Mouse (Mus musculus) spleen, adult 12 weeks (tissue): ENCODE results near the gene Gkn2.

Experiments
- DNase-seq: peaks from one replicate; pipeline ENCODE4 v3.0.0; 2022; ENCODE audit warnings: low spot score

Gkn2 gene

DNA sequence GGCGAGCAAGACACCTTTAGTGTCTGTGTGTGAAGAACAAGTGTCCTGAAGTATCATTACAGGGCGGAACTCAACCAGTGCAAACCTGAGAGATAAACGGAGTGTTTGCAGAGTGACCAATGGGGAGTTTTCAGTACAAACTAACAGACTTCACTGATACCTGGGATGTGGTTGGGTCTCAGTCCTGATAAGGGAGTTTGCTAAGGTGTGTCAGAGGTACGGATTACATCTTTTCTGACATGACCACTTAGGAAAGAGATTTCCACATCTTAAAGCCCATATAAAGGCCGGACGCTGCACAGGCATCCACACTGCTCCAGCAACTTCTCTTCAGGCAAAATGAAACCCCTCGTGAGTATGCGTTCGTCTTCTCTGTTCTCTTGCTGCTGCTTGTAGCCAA, at the start of gene Gkn2:
Gkn2 (plus strand) TSS at position 301 of the 400 bp plus-strand sequence.
- no peak for DNase-seq

DNA sequence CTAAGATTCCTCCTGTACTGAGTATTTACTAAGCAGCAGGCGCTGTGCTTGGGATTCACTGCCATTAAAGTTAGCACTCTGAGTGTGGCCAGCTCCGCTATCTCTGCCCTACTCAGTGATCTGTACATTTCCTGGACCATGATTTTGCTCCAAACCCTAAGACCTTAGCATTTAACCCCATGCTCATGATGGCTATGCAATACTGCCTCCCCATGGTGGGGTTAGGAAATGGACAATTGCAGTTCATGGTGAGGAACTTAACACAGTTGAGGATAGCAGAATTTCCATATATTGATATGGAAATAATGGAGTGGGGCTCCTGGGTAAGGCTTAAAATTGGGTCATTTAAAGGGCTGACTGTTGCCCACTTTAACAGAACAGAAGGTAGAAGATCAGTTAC, 49.8 kb upstream of the Gkn2 start:
- DNase-seq: no peak

DNA sequence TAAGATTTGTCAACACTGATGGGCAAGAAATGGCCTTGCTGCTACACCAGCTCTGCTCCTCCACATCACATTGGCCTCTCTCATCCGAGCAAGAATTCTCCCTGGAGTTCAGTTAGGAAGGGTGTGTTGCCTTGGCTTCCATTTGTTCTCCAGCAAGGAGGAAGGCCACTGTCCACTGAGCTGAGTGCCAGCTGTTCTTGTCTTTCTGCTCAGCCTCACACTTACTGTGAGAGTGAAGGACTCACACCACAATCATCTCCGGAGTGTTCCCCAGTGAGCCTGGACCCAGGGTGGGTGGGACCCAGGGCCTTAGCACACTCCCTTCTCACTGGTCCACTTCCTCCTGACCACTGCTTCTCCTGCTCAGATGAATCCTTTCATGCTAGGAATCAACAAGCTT, 46.2 kb upstream of the Gkn2 start:
- DNase-seq: no peak

DNA sequence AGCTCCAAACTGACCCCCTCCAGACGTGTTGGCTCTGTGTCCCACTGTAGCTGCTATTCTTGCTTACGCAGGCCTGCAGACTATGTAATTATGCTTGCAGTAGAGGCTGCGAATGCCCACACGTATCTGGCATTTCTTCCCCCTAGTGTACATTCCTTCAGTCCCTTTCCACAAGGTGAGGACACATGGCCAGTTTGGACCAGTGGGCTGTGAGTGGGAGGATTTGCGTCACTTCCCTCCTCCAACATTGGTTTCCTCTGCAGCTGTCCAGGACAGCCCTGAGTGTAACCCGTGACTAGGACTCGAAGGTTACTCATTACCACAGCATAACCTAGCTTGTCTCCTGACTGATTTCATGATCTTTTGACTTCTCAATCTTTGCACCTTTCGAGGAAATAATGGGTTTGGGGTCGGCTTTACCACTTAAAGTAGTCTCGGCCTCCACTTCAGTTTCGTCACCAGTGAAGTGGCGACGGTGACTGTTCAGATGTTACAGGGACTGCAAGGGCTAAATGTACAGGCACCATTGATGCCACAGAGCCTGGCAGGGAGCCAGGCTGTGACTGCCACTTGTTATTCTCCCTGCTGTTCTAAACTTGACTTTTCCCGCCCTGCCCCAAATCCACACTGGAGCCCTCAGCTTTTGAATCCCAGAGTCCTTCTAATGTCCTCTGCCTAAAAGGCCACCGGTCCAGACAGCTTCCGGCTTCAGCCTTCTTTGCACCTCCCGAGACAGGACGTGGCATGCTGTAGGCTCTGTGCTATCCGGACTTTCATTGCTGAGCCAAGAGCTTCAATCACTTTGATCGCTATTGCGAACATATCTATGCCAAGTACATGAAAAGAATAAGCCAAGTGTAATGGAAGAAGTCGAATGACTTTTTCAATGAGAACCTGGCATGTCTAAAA, 44.6 kb upstream of the Gkn2 start:
- DNase-seq: no peak

DNA sequence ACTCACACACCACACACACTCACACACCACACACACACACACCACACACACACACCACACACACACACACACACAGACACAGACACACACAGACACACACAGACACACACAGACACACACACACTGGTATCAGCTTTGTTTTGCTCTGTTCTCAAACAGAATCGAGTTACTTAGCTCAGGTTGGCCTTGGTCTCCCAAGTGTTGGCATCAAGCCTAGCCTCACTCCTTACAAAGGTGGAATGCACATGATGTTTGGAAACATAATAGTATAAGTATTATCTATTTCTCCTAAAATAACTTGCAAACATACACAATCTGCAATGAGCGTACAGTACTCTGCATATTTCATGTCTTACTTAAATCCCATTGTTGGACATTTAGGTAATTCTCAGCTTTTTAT, 40.8 kb upstream of the Gkn2 start:
- DNase-seq: no peak

DNA sequence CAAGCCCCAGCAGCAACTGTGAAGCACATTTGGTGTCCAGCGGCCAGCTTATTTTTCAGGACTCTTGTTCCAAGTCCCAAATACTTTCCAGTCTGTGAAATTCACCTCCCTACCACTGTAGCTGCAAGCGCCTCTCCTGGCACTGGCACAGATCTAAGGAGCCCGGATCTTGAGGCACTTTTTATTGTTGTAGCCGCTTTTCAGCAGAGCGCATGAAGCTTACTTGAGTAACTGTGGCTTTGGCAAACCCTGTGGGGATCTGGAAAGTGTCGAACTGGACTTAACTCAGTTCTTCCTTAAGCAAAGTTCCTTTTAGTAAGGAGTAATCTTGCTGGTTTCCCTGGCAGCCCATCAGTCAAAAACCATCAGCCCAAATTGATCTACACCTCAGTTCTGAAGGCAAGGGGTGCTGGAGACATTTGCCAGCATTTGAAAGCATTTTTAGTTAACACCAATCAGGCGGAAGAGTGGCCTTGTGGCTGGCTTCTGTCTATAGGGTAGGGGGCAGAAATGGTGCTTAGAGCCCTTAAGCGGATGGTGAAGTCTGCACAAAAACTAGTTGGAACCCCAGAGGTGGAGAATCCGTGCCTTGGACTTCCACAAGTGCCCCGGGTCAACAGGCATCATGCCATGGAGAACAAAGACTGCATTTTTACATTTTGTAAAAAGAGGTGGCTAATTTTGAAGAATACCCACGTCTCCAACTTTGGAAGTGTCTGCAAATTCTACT, 38.6 kb upstream of the Gkn2 start:
- no peak for DNase-seq

DNA sequence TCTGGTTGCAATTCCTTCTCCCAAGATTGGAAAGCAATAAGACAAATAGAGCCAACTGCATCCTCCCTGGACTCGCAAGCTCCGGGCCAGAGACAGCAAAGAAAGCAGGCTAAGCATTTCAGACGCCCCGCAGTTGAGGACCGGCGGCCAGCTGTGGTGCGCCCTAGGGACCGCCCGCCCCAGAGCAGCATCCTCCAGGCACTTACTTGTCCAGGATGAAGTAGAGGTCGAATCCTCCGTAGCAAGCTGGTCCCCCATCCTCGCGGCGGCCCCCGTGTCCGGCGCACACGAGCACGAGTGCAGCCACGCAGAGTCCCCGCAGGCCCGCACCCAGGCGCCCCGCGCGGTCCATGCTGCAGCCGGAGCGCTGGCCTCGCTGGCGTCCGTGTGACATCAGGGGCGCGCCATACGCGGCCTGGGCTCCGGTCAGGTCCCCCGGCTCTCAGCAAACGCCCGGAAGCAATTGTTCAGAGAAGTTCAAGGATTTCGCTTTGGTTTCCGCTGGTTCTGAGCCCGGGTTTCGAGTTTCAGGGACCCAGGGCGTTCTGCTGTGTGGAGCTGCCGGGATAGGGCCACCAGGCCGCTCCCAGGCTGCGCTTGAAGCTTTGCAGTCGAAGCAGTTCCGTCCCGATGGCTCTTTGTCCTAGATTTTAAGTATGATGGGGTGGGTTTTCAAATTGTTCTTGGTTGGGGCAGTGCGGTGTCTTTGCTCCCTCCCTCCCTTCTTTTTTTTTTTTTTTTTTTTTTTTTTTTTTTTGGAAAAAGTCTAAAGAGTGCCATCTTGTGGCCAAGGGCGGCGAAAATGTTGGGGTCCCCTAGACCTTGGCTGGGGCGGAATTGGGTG, 37.8 kb upstream of the Gkn2 start, which contains the start of gene Antxr1:
Antxr1 (minus strand) TSS at position 731 of the 844 bp plus-strand sequence.
- no peak for DNase-seq

DNA sequence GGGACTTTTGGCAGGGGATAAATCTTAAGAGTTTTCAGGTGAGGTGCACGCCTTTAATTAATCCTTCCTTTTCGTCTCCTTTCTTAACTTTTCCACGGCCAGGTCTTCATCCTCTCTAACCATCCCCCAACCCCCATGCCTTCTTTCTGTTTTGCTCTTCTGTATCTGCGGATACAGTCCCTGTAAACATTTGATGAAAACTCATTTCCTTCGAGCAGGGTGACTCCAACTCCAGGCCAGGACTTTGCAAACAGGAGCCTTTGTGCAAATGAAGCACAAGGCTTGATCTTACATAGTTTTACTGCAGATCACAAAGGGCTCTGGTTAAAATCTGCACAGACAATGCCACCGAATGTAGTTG, 37.2 kb upstream of the Gkn2 start:
- no peak for DNase-seq

DNA sequence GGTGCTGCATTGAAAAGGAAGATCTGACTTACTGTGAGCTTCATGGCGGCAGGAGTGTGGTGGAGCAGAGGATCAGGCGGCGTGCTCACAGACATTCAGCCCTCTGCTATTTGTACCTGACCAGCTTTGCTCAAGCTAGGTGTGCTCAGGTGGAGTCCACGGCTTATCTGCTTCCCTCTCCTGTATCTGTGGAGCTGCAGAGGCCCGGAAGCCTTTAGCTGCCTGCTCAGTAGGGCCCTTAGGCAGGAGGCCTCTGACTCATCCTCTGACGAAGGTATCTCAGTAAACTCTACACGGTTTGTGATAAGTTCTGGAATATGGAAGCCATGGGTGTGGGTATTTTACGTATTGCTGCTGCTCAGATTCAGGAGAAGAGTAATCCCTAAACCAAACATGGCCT, 22.3 kb upstream of the Gkn2 start, which contains the start of gene Gkn1:
Gkn1 (minus strand) TSS at position 114 of the 400 bp plus-strand sequence.
- DNase-seq: no peak

DNA sequence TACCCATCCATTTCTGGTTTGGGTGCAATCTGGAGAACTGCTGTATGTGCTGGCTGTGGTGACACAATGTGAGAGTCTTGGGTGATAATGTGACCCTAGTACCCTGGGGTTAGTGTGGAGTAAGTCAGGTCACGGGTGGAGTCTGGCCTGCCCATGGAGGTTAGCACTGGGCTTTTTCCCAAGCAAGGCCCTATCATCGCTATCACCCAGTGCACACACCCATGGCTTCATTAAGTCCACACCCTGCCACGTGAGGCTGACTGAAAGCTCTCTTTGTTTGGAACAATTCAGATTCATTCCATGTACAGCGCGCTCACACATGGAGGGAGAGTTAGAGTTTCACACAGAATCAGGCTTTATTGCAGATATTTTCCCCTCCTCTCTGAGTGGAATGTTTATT, 18.7 kb upstream of the Gkn2 start:
- DNase-seq: no peak

DNA sequence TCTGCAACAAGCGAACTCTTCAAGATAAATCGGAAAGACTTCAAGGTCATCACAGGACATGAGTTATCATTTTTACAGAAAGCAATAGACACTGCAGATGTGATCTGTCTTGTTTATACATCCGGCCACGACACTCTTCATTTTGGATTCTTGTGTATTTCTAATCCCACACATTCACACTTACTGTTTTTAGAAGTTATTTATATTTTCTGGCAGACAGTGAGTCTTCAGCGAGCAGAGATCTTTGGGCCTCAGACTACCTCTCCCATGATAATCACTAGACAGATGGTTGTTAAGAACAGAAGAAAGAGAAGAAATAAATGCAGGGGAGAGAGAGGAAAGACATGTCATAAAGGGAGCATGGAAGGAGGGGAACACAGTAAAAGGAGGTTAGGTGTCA, 3.9 kb upstream of the Gkn2 start:
- no peak for DNase-seq

DNA sequence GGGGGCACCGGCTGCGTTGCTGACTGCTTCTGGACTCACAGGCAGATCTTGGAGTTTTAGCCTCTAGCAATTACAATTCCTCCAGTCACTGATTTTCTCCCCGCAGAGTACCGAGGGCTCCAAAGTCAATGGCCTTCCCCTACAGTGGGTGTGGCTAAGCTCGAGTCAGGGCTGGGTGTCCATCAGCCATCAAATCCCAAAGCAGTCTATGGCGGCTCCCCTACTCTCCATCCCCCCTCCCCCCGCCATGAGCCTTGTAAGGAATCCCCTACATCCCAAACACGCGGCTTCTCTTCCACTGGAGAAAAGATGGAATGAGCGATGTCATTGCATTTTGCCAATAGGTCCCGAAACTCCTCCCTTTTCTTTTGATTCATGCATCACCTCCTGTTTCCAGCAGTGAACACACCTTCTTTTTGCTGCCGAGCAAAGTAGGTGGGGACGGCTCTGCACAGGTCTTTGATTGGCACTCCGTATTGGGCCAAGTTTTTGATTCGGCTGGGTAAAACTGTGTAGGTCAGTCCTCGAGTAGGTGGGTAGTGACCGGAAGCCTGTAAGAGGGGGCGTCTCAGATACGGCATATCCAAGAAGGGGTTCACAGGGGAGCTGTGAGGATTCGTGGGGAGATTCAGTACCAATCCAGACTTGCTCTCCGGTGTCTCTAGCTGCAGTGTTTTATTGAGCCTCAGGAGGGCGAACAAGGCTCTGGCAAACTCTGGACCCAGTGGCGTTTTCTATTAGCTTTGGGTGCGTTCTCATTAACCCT, 11.0 kb downstream of the Gkn2 start:
- no peak for DNase-seq

DNA sequence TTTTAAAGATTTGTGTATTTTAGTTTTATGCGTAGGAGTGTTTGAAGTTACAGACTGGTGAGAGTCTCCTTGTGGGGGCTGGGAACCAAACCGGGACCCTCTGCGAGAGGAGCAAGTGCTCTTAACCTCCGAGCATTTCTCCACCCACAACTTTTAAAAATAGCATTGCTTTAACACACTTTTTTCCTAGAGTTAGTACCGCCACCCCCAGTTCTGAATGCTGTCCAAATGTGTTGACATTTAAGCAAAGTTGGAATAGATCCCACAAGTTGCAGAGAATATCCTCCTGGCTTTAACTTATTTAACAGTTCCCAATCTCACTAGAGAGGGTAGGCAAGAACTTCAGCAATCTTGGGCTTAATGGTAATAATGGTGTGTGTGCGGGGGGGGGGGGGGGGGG, 11.6 kb downstream of the Gkn2 start:
- no peak for DNase-seq

DNA sequence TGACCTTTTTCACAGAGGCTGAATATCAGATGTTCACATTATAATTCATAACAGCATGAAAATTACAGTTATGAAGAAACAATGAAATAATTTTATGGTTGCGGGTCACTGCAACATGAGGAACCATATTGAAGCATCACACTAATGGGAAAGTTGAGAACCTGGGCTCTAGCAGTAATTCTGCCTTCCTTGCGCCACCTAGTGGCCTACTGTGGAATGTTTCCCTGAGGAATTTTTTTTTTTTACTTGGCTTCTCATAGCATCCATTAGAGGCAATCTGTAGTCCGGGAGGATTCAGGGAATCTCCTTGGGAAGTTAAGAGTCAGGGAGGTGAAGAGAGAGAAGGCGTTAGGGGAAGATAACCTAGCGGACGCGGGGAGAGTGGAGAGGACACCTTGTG, 13.0 kb downstream of the Gkn2 start:
- peak; percentile 17 for DNase-seq

DNA sequence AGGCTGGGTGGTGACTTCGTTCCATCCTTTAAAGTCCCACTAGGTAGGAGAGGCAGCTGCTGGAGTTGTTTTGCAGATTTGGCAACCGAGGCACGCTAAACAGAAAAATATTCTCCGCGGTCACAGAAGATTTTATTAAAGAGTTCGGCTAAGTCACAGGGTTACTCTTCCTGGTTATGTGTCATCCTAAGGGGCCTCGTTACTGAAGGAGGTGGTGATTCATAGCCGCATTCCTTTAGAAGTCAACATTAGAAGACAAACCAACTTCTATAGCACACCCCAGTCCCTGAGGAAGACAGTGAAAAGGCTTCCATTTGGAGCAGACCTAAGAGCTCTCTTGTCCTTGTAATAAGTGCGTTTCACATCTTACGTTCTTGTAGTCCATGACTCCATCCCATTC, 13.5 kb downstream of the Gkn2 start:
- DNase-seq: no peak

DNA sequence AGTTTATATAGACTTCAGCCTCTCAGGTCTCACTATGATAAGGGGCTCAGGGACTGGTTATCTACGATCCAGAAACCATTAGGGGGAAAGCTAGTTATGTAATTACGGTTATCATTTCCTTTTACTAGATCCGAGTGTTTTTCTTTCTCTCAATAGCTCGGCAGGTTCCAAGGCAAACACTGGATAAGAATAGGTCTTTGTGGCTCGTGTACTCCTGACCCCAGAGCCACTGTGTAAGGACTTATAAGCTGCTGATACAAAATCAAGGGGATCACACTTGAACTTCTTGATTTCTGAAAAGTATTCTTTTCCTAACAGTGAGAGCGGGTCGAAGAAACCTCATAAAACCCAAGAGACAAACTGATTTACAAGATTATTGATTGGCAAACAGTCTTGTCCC, 15.7 kb downstream of the Gkn2 start, which contains the start of gene Gkn3:
Gkn3 (minus strand) TSS at position 59 of the 400 bp plus-strand sequence.
- DNase-seq: no peak

DNA sequence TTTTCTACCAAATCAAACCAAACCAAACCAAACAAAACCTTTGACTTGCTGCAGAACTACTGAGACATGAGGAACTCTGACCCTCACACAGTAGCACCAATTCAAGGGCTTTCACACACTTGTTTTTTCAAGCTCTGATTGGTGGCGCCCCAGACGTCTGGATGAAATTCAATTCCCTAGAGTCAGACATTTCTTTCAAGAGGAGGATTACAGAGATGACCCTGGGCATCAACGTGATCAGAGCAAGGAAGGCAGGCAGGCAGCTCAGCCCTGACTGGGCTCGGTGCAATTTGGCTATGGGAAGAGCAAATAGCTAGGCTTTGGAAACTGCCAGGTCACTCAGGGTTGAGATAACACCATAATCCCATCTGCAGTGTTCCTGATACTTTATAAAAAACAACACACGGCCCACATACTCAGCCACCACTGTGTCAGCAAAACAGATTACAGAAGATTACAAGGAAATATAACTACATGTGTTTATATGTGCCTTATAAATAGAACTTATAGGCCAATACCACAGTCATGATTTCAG, 16.4 kb downstream of the Gkn2 start:
- no peak for DNase-seq

DNA sequence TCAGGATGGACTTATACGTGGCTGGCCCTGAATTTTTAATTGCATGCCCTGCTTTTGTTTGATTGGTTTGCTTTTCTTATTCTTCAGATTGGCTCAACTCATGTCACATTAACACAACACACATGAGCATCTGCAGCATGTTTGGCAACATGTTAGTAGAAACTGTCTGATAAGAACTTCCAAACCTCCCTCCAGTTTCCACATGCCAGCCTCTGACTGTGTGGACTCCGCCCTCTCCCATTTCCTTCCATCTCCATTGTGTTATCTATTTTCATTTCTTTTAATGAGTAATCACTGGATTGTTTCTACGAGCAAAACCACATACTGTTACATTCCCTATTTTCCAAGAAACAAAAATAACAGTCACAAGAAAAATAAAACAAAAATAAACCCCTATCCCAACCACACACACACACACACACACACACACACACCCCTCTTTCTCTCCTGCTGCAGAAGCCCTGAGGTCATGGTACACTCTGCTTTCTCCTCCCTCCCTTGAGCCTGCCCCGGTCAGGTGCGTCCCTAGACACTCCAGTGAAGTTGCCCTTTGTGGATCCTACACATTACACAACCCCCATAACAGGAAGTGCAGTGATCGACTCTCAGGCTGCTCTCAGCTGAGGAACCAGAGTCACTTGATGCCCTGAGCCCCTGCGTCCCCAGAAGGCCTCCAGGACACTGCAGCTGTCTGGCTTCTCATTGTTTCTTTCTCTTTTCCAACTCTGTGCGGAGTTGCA, 20.5 kb downstream of the Gkn2 start:
- DNase-seq: no peak

DNA sequence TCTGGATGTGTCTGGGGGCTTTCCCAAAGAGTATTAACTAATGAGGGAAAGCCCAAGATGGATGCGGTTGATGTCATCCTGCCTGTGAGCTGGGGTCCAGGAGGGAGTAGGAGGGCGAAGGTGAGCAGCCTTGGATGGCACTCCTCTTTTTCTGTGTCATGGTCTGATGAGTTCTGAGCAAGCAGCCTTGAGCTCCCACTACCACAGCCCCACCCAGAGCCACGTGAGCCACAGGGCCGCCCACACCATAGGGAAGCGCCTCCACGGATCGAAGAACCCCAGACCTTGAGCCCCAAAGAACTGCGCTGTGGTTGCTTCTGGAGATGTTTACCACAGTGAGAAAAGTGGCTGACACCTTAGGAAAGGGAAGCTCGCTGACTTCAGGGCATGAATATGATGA, 21.6 kb downstream of the Gkn2 start:
- DNase-seq: no peak

DNA sequence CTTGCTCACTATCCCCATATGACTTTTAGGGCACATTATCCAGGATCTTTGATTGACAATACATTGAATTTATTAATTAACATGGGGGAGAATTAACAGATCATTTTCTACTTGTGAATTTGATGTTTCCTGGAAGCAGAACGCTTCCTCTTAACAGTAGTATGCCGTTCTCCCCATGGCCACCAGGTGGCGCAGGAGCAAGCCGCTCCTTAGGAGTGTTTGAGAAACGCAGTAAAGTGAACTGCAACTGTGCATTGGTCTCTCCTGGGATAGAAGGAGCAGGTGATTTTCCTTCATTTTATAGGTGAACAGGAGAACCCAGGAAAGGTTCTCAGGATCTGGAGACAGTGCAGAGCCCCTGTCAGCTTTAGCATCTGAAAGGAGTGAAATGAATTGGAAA, 26.0 kb downstream of the Gkn2 start:
- peak; percentile 65 for DNase-seq
